Mouse (Mus musculus) cerebral cortex, adult 2 months (tissue): ENCODE measurements around the gene Slc32a1.

Experiments used
- WGBS: fragments of 180-500 bp; shearing (Covaris S2); methylation state at CpG from one replicate; pipeline ENCODE4 v1.1.7; 2018; 5-methylcytosine and 5-hydroxymethylcytosine counted together

Gene Slc32a1

GRCm38 (mm10) chr2:158610488-158611325, at the start of gene Slc32a1:
Gene Slc32a1 (plus strand): TSS chr2:158610767.
- under 1% methylated on average over 66 of the region's 77 CpGs for WGBS

DNA sequence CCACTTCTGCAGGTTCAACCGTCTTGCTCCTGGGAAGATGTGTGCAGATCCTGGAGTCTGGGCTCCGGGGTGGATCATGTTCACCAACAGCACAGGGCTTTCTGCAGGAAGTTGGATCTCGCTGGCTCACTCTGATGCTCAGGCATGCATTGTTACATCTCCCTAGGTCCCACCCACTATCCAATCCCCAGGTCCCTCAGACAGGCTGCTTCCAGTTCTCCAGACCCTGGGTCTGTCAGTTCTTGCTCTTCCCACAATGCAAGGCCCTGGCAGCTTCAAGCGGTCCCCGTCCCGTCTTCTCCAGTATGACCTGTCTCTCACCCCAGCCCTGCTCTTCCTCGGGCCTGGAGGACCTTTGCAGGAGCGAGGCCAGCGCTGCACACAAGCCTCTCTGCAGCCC, 49.8 kb upstream of the Slc32a1 start:
- 59% methylated on average over 9 of the region's 9 CpGs for WGBS

DNA sequence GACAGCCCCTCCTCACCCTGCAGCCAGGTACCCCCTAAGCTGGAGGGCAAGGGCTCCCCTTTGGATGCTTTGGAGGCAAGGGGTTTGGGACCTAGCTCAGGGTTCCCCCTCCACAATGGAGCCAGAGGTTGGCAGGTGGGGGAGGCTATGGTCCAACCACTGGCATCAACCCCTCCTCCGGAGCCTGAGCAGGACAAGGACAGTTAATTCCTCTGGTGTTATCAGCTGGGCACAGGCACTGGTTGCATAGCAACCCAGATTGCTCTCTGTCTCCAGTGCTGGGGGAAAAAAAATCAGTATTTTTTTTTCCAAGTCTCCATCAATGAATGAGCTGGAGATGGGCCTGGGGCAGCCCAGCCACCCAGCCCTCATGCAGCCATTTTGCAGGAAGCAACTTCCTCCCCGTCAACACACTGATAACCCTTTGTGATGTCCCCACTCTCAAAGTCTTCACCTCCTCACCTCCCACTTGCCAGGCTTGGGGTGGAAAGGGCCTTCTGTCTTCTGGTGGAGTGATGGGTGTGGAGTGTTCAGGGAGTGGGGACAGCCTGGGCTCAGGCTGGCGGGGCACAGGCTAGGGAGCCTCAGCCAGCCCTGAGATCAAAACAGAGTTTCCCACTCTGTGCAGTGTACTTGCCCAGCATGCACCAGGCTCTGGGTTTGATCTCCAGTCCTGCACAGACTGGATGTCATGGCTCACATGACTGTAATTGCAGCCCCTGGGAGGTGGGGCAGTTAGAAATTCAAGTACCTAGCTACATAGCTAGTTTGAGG, 49.0 kb upstream of the Slc32a1 start:
- WGBS: 56% methylated on average over 3 of the region's 3 CpGs

- WGBS: 41% methylated on average over 13 of the region's 13 CpGs
Observed at GRCm38 (mm10) chr2:158570421-158571081, 40.0 kb upstream of the Slc32a1 start.

DNA sequence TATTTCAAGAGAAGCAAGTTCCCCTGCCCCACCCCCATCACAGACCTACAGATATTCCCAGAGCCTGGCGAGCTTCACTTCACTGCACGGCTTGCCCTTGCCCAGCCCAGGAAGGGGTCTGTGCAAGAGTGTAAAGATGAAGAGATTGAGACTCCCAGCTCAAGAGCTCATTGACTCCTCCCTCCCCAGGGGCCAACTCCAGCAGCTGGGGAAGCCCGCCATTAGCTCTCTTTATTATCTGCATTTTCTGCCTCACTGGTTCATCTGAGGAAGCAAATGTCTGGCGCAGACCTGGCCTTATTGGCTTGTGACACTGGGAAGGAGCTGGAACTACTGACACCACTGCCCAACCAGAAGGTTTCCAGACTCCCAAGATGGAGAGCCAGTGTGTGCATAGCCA, 30.6 kb upstream of the Slc32a1 start:
- 53% methylated on average over 4 of the region's 4 CpGs for WGBS

DNA sequence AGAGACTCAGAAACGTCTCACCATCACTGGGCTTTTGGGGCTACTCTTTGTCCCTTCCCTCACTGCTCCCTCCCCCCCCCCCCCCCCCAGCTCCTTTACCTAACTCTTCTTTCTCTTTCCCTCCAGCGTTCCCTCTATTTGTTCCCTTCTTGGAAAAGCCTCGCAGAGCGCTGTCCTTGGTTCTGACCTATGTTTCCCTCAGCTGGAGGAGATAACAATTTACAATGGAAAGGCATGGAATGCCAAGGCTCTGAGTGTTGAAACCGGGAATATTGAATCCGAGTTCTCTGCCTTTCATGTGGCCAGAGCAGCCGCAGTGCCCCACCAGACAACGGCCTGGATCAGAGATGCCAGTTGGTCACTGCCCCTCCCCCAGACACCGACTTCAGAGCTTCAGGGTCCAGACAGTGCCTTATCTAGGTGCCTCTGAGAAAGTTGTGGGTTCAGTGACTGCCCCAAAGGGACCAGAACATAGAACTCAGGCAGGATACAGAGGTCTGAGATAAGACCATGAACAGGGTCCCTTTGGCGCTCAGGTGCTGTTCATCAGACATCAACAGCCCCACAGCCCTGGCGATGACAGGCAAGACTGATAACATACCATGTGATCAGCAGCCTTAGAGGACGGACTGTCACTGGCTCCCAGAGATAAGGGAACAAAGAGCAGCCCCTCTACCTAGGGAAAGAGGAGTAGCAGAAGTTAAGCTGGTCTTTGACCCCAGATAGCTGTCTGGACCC, 25.8 kb upstream of the Slc32a1 start:
- 37% methylated on average over 12 of the region's 12 CpGs for WGBS

DNA sequence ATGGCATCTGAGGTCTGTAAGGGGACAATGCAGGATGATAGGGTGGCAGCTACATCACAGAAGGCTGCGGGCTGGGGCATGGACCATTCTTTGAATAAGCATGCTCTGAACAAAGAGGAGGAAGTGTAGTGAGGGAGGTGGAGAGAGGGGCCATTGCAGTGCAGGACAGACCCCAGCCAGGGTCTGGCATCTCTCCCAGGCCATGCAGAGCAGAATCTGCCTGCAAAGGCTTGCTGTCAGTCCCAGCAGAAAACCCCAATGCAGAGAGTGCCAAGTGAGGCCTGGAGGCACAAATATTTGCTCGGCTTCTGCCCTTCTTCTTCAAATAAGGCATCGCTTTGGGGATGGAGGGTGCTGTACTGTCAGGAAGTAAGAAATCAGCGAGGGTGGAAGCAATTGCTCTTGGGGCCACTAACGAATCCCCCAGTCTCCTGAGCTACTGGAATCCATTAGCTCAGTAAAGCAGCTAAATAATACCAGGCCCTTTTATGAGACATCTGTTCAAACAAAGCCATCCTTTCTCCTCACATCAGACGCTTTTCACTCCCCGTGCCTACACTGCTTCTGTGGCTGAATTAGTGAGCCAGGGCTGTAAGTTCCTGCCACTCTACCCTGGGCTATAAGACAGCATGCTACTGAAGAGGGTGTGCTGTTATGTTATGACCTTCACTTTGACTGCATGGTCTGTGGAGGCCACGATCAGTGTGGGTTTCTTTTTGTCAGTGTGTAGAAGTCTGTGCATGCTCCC, 21.9 kb upstream of the Slc32a1 start:
- 59% methylated on average over 8 of the region's 8 CpGs for WGBS

GRCm38 (mm10) chr2:158590495-158590894, 20.1 kb upstream of the Slc32a1 start:
- WGBS: 72% methylated on average over 3 of the region's 3 CpGs

DNA sequence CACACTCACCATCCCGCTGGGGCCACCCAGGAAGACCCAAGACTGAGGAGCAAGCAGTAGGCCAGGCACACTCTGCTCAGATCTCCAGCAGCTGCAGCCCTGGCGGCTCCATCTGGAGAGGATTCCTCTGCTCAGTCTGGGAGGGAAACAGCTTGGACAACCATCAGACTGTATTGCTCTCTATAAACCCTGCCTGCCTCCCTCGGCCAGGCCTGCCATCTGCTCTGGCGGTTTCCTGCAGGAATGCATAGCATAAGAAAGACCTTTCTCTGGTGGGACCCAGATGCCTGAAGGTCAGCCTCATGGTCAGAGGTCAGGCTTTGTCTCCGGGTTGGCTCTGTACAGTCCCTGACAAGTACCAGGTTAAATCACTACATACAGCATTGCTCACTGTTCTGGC, 19.3 kb upstream of the Slc32a1 start:
- WGBS: 39% methylated on average over 5 of the region's 5 CpGs

- WGBS: 87% methylated on average over 4 of the region's 4 CpGs
Observed at GRCm38 (mm10) chr2:158593371-158593770, 17.2 kb upstream of the Slc32a1 start.

GRCm38 (mm10) chr2:158595103-158595502, 15.5 kb upstream of the Slc32a1 start:
- 11% methylated on average over 12 of the region's 12 CpGs for WGBS

DNA sequence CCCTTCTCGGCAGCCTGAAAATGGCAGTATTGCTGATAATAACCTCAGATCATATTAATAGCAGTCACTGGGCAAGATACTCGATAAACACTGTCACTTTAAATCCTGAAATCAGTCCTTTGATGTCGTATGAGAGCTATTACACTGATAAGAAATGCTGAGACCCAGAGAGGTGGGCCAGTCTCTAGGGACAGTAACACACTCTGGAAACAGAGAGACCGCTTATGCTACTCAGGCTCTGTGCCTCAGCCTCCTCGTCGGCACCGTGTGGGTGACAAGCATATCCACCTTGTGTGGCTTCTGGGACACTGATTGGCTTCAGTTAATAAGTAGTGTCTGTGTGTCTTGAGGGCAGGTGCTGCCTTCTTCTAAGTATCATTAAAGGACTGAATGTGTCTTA, 15.0 kb upstream of the Slc32a1 start:
- WGBS: 40% methylated on average over 7 of the region's 7 CpGs

DNA sequence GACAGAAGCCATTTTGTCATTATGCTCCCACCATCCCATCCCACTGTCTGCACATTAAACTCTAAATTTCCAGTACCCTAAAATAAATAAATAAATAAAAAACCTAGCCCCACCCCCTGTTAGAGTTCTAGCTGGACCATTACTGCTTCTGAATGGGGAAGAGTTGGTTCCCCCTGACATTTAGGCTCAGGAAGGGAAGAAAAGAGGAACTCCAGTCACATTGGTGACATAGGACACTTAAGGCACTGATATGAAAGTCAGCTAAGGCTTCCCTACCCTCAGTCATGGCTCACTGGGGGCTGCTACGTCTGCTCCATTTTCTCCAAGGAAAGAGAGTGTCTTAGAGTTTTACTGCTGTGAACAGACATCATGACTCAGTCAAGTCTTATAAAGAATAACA, 13.8 kb upstream of the Slc32a1 start:
- 81% methylated on average over 1 of the region's 1 CpGs for WGBS

DNA sequence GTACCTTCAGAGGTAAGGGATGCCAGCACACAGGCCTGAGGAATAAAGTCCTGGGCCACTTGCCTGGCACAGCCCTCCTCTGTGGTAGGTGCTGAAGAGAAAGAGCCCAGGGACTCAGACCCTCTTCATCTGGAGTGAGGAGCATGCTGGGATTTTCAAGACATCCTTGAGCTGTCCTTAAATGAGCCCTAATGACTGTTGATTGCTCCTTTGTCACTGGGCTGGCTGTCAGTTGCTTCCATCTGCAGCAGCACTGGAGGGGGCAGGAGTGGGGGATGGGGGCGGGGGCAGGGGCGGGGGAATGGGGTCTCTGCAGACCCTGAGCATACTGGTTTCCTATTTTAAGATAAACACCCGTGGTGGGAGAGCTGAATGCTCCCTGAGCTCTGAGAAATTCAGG, 10.1 kb upstream of the Slc32a1 start:
- WGBS: 35% methylated on average over 3 of the region's 3 CpGs

DNA sequence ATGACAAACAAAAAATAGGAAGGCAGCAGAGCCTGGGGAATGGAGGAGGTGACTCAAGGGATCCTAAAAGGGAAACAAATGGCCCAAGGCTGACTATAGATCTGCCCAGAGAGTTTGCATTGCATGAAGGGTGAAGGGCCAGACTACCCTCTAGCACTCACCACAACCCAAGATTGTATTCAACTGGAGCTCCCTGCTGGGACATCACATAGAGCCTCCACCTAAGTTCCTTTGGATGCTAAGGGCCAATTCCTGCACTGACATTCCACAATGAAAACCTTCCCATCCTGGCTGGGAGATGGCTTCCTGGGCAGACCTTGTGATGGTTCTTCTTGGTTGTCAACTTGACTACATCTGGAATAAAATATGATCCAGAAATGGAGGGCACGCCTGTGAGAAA, 9.2 kb upstream of the Slc32a1 start:
- 93% methylated on average over 1 of the region's 1 CpGs for WGBS

DNA sequence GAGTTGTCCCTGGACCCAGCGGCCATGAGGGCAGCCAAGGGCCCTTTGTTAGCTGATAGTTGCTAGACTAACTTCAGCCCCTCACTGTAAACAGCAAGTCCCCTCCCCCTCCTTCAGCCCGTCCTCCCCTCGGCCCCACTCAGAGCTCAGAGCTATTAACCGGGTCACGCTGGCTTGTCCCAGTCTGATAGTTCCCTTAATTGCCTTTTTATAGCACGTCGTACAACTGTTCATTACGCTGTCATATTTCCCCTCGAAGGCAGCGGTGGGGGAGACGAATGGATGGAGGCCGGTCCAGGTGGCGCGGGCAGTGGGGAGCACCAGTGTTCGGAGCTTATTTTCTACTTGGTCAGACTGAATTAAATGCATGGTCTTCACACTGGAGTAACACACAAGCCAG, 7.9 kb upstream of the Slc32a1 start:
- 43% methylated on average over 15 of the region's 15 CpGs for WGBS

GRCm38 (mm10) chr2:158606511-158606964, 4.0 kb upstream of the Slc32a1 start:
- WGBS: 16% methylated on average over 4 of the region's 4 CpGs

GRCm38 (mm10) chr2:158609681-158610080, 886 bp upstream of the Slc32a1 start:
- 1% methylated on average over 27 of the region's 27 CpGs for WGBS

DNA sequence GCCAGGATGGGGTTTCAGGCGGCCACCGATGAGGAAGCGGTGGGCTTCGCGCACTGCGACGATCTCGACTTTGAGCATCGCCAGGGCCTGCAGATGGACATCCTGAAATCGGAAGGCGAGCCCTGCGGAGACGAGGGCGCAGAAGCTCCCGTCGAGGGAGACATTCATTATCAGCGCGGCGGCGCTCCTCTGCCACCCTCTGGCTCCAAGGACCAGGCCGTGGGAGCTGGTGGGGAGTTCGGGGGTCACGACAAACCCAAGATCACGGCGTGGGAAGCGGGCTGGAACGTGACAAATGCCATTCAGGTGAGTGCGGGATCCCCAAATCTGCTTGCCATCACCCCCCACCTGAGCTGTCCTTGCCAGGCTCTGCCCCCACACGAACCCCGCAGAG, 756 bp downstream of the Slc32a1 start:
- WGBS: 2% methylated on average over 30 of the region's 30 CpGs

GRCm38 (mm10) chr2:158611726-158612670, 1.4 kb downstream of the Slc32a1 start:
- WGBS: 8% methylated on average over 30 of the region's 30 CpGs
